Mouse (Mus musculus) testis, postnatal 10 days (tissue): ENCODE data around the gene Cnnm2.

Experiments used
- DNase-seq: peaks from one replicate; pipeline ENCODE4 v3.0.0; 2021; ENCODE audit warnings: low spot score

Gene Cnnm2

GRCm38 (mm10) chr19:46799903-46800583, 38.6 kb downstream of the Cnnm2 start:
- no peak for DNase-seq

DNA sequence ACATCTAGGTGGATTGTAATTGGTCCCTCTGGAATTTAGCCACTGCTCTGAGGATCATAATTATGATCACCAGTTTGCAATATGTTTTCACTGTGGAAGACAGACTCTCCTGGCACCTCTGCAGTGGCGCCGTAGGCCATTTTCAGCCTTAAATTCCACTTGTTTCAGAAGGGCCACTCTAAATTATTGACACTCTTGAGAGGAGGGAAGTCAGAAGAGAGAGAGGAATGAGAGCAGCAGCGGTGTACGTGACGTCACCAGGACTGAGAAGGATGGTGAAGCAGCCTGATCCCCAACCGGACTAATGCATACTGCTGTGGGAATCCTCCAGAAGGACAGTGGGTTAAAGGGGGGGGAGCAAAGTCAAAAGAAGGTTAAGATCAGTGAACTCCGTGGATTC, 40.1 kb downstream of the Cnnm2 start:
- DNase-seq: no peak

- DNase-seq: no peak
Observed at GRCm38 (mm10) chr19:46802306-46802705, 40.9 kb downstream of the Cnnm2 start.

GRCm38 (mm10) chr19:46803732-46804131, 42.3 kb downstream of the Cnnm2 start:
- DNase-seq: no peak

- DNase-seq: no peak
Observed at GRCm38 (mm10) chr19:46804751-46805150, 43.4 kb downstream of the Cnnm2 start.

GRCm38 (mm10) chr19:46805933-46806688, 44.7 kb downstream of the Cnnm2 start:
- DNase-seq: no peak

DNA sequence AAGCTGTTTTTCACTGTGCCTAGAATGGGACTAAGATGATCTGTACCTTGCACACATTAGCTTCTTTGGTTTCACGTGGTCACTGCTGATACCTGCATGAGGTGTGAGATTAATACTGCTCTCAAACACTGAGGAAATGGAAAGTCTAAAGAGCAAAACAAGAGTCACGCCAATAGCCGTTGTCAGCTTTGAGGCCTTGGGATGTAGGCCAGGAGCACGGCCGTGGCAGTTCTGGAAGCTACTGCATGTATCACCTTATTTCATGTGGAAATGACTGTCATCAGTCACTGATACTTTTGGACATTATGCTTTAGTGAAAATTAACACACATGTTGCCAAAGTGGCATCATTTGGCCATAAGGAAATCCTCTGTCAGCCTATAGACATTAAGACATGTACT, 46.9 kb downstream of the Cnnm2 start:
- DNase-seq: no peak

- DNase-seq: no peak
Observed at GRCm38 (mm10) chr19:46809031-46809430, 47.6 kb downstream of the Cnnm2 start.

GRCm38 (mm10) chr19:46819276-46819675, 57.9 kb downstream of the Cnnm2 start:
- DNase-seq: no peak

DNA sequence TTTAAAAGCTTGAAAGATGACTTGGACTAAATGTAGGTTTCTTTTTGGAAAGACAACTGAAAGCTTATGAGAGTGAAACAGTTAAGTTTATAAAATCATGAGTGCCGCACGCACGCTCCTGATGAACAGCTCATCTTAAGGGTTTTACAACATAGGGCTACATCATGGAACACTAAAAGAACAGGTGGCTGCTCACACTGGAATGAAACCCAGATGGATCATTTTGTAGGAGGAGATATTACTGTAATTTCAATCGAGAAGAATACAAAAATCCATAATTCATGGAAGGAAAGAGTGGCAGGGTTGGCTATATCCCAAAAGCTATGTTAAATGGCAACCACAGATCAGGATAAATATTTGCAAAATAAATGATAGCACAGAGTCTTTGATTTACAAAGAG, 61.1 kb downstream of the Cnnm2 start:
- no peak for DNase-seq

DNA sequence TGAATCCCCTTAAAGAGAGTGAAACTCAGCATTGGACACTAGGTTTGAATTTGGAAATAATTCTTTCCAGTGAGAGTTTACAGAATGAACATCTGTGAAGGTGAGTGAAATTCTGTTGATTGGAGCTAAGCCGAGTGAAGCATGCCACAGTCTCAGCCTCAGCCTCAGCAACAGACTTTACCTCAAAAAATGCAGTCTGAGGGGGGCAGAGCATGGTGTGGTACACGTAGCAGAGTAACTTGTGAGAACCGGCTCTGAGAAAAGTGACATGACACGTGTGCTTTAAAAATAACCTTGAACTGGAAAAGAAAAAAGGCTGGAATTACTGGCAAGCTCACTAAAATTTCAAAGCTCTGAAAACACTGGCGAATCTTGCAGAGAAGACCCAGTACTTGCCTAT, 62.4 kb downstream of the Cnnm2 start:
- no peak for DNase-seq

- DNase-seq: no peak
Observed at GRCm38 (mm10) chr19:46824867-46825266, 63.5 kb downstream of the Cnnm2 start.

DNA sequence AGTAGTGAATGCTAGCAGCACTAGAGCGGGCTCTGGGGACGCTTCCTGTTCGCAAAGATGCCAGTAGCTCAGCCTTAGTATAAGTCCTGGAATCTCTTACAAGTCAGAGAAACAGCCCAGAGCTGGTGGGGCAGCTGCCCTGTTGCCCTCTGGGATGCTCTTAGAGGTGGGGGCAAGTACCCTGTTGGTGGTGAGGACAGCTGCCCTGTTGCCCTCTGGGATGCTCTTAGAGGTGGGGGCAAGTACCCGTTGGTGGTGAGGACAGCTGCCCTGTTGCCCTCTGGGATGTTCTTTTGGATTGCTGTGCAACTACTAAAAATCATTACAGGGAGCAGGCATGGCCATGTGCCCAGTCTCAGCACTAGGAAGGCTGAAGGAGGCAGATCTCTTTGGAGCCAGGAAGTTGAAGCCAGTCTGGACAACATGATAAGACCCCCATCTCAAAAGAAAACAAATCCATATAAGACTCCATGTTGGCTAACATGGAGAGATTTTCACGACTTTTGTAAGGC, 66.3 kb downstream of the Cnnm2 start:
- DNase-seq: no peak

GRCm38 (mm10) chr19:46828961-46829360, 67.6 kb downstream of the Cnnm2 start:
- DNase-seq: no peak

- no peak for DNase-seq
Observed at GRCm38 (mm10) chr19:46831381-46831780, 70.0 kb downstream of the Cnnm2 start.

- no peak for DNase-seq
Observed at GRCm38 (mm10) chr19:46834301-46834700, 72.9 kb downstream of the Cnnm2 start.

- DNase-seq: no peak
Observed at GRCm38 (mm10) chr19:46835339-46835738, 73.9 kb downstream of the Cnnm2 start.

GRCm38 (mm10) chr19:46836085-46836484, 74.7 kb downstream of the Cnnm2 start:
- no peak for DNase-seq

DNA sequence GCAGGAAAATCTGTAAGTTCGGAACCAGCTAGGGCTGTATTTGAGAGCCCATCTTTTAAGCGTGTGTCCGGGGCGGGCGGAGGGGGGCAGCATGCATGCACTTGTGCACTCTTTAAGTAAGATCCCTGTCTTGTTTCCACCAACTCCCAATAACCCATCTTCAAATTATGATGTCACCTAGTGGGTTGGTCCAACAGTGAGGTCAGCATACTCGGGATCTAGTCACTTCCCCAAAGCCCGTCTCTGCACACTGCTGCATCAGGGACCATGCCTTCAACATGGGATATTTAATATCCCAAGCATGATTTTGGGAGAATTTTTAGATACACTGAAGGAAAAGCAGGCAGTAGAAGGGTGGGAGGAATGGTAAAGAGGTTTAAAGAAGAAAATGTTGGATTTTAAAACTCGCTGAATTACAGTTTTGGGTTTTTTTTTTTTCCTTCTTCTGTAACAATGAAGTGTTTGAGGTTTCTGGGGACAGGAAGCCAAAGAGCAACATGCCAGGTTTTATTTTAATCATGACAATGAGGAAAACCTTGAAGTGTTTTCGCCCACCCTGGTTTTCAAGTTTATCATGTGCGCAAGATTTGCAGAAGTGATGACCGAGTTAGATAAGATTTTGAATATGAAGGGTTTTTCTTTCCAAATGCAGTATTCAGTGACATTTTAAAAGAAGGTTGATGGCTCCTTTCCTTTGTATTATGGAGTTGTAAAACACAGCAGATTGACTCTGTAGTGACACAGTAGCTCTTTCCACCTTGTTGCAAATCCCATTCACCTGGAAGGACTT, 76.1 kb downstream of the Cnnm2 start:
- DNase-seq: peak; percentile 37

- peak; percentile 35 for DNase-seq
Observed at GRCm38 (mm10) chr19:46841016-46841415, 79.6 kb downstream of the Cnnm2 start.

DNA sequence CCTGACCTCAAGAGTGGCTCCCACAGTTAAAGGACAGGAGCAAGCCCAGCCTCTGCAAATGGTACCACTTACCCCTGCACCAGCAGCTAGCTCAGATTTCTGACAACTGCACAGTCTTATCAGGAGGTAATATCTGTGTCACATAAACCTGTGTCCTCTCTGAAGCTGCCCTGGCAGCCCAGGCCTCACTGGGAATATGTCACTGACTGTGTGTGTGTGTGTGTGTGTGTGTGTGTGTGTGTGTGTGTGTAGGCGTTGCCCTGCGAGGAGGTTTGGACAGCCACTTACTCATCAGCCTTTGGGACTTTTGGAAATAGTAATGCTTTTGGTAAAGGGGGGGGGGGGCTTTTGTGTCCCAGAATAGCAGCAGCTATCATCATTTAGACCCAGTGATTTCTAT, 81.6 kb downstream of the Cnnm2 start:
- DNase-seq: no peak

DNA sequence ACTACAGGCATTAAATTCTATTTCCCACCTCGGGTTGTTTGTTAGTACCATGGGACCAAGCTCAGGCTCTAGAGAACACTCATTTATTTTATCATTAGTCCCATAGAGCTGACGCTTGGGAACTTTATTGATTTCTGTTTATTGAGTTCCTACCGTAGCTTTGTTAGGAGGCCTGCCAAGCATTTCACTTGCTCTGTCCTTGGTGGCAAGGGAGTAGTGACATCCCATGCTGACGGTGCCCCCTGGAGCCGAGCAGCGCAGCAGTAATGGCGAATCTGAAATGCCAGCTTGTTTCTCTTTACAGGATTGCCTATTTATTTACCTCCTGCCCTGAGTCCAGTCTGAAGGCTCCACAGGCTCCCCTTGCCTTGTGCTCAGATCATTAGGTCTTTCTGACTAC, 84.7 kb downstream of the Cnnm2 start:
- DNase-seq: no peak

GRCm38 (mm10) chr19:46846459-46846858, 85.1 kb downstream of the Cnnm2 start:
- DNase-seq: no peak
